Mouse (Mus musculus) cerebral cortex, adult 2 months (tissue): ENCODE measurements around the gene March6.

Experiments used
- WGBS: fragments of 180-500 bp; shearing (Covaris S2); methylation state at CpG from one replicate; pipeline ENCODE4 v1.1.7; 2018; 5-methylcytosine and 5-hydroxymethylcytosine counted together

Gene March6

GRCm38 (mm10) chr15:31453098-31453916 is 77.5 kb downstream of the March6 start, which contains the start of gene Ropn1l:
Ropn1l (minus strand) TSS chr15:31453737.
- WGBS: under 1% methylated on average over 57 of the region's 57 CpGs

DNA sequence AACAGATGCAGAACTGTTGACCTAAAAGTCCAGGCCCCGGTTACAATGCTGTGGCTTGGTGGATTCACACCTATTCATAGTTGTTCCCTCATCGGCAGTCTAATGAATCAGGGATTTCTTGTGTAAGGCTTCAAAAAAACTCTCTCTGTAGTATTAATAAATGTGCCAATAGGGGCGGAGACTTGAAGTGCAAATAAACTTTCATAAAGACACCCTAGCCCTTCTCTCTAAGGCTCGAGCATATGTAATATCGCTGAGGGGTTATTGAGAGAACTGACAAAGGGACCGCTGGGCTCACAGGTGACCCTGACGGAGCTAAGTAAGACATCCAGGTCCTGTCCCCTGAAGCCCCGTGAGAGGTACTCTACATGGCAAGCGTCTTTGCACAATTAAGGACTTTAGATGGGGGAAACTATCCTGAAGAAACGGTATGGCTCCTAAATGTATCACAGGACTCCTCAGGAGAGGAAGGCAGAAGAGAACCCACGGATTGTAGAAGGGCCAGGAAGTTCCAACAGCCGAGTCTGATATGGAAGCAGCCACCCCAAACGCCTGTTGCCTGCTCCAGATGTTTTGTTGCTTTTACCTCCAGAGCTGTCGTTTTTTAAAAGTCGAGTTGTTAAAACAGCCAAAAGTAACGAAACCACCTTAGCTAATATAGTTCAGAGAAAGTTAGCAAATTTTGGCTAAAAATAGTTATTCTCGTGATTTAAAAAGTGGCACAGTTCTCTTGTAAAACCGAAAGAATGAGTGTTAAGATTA is 78.3 kb downstream of the March6 start:
- 44% methylated on average over 18 of the region's 18 CpGs for WGBS

DNA sequence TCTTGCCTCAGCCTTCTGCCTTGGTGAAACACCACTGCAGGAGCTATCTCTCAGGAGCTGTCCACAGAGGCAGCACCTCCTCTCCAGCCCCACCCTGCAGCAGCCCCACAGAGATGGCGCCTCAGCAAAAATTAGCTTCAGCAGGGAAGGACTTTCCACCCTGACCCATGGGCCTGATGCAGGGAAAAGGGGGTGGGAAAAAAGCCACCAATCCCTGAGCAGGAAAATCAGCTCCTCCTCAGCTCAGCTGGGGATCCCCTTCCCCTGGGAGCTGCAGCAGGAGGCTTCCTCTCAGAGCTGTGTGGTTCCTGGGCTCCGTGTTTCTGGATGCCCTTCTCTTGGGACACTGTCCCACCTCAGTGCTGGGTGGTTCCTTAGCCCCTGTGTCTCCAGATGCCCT is 81.1 kb downstream of the March6 start:
- 54% methylated on average over 2 of the region's 2 CpGs for WGBS

GRCm38 (mm10) chr15:31447121-31447520 is 83.7 kb downstream of the March6 start:
- 20% methylated on average over 7 of the region's 7 CpGs for WGBS

DNA sequence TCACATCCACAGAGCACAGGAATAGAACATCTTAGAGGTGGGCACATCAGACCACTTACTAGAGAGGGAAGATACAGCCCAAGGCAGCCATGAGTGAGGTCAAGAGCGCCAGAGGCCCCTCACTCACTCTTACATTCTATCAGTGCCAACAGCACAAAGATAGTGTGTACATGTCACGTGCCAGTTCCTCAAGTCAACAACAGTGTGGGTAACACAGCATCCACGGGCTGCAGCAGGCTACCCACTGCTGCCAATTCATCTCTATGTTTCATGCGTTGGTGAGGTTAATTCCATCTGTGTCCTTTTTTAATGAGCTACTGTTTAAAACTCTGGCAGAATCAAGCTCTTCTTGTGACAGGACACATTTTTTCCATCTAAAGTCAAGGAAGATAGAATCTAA is 88.2 kb downstream of the March6 start:
- WGBS: 73% methylated on average over 4 of the region's 4 CpGs

- 79% methylated on average over 6 of the region's 6 CpGs for WGBS
Measured at GRCm38 (mm10) chr15:31441996-31442395, 88.9 kb downstream of the March6 start.

- 90% methylated on average over 2 of the region's 2 CpGs for WGBS
Measured at GRCm38 (mm10) chr15:31436811-31437210, 94.0 kb downstream of the March6 start.

- 59% methylated on average over 1 of the region's 1 CpGs for WGBS
Measured at GRCm38 (mm10) chr15:31436083-31436482, 94.8 kb downstream of the March6 start.

DNA sequence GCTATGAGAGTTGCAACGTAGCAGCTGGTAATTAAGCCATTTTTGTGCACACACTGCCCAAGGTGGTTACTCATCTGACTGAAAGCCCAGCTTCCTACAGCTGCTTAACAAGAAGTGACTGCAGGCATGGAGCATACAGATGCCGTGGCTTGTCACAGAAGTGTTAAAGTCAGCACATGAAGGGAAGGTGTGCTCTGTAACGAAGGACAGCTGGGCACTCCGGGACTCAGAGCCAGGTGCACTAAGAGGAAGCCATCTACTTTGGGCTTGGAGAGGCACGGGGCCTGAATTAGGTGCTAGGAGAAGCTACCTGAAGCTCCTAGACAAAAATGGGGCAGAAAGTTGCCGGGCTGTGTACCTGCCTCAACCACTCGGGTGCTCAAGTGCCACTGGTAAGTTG is 97.1 kb downstream of the March6 start:
- whole genome bisulfite sequencing: 74% methylated on average over 7 of the region's 7 CpGs

- WGBS: 92% methylated on average over 8 of the region's 8 CpGs
Measured at GRCm38 (mm10) chr15:31431847-31432246, 99.0 kb downstream of the March6 start.

- 47% methylated on average over 2 of the region's 2 CpGs for WGBS
Measured at GRCm38 (mm10) chr15:31430014-31430413, 100.8 kb downstream of the March6 start.

DNA sequence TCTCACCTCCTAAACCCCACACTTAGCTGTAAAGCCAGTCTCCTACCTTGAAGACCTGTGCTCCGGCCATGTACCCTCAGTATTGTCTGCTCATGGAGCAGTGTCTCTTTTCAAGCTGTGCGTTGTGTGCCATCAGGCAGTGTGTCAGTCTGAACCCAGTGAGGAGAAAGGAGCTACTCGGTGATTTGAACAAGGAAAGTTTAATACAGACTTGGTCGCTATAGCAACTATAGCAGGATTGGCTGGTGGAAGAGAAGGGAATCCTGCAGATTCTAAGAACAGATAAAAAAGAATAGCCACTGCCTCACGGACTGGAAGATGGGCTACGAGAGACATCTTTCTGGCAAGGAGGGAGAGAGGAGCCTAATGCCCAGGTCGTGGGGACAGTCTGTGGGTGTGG is 101.4 kb downstream of the March6 start:
- WGBS: 46% methylated on average over 7 of the region's 7 CpGs

- 42% methylated on average over 12 of the region's 12 CpGs for WGBS
Measured at GRCm38 (mm10) chr15:31428571-31428970, 102.3 kb downstream of the March6 start.

- WGBS: 70% methylated on average over 3 of the region's 3 CpGs
Measured at GRCm38 (mm10) chr15:31427390-31427789, 103.5 kb downstream of the March6 start.

GRCm38 (mm10) chr15:31426066-31426706 is 104.7 kb downstream of the March6 start:
- WGBS: 31% methylated on average over 8 of the region's 8 CpGs

- WGBS: 48% methylated on average over 7 of the region's 7 CpGs
Measured at GRCm38 (mm10) chr15:31422649-31423369, 108.0 kb downstream of the March6 start.

GRCm38 (mm10) chr15:31419037-31419436 is 111.8 kb downstream of the March6 start:
- WGBS: 46% methylated on average over 9 of the region's 9 CpGs

DNA sequence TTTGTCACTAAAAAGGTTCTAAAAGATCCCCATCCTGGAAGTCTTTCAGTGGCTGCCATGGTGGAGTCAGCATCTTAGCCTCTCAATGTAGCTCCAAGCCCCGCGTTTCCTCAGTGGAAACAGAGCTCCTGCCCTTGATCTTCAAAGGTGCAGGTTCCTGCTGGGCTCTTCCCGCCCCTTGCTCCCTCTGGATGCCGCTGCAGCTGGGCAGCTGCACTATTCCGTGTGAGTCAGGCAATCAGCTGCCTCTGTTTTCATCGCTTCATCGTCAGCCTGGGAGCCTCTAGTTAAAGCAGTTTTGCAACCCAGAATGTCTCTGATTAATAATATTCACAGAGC is 112.2 kb downstream of the March6 start:
- 39% methylated on average over 7 of the region's 7 CpGs for WGBS

DNA sequence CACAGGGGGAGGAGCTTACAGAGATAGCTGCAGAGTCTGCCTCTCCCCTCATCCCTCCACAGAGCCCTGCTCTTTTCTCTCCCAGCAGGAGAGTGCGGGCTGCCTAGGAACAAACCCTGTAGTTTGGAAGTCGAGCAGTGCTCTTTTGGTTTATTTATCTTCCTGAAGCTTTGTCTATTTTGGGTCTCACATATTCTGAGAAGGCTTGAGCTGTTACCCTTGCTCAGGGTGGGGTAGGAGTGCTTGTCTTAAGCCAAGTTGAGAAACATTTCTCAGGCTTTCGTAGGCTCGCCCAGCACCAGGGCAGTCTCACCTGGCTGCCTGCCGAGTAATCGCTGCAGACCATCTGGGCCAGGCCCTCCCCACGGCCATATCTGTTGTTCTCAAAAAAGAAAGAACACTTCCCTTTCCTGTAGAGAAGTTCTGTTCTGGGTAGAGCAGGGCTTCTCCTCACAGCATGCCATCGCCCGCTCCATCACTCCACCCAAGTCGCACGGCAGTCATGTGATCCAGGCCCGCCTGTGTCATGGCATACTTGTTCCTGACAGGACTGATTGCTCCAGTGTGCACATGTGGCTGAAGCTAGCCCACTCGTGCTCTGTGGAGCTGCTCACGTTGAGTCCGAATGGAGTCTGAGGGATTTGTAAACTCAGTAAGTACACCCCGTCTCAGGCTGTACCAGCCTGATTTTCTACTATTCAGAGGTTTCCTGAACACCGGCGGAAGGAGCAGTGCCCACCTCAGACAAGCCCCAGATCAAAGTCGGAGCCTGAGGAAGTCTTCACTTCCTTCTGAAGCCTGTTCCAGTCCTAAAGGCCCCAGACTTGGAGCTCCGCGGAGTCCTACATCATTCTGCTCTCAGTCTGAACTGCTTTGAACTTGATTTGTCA is 112.8 kb downstream of the March6 start:
- WGBS: 33% methylated on average over 21 of the region's 21 CpGs

- WGBS: 52% methylated on average over 6 of the region's 6 CpGs
Measured at GRCm38 (mm10) chr15:31417409-31417795, 113.5 kb downstream of the March6 start.

DNA sequence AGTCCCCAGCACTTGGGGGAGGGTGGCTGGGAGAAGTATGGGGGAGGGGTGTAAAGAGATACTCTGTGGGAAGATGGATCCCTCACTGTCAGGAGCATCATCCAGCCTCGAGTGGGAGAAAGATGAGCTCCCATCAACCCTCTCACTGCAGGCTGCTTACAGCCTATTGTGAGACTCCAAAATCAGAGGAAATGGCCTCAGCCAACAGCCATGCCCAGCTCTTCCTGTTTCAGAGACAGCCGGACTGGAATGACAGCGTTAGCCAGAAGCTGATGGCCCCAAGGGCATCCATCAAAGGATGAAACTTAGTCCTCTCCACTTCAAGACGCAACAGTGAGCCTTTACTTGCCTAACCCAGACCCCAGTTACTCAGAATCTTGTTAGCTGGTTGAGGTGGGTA is 115.7 kb downstream of the March6 start:
- WGBS: 57% methylated on average over 4 of the region's 4 CpGs
